21 mouse cellular contexts compared by ENCODE assay signal in the genomic region with DNA sequence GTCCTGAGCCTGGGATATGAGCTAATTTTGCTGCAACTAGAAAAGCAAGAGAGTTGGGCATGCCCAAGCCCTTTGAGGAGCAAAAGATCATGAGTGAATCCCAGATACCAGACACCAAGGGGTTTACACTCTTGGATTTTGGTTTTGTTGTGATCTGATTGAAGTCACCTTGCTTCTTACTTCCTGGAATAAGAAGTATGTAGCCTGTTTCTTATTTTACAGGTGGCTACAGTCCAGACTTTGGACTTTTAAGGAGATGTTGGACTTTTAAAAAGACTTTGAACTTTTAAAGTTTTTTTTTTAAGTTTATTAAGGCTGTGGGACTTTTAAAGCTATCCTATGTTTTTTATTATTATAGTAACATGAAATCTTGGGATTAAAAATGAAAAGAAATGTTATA.
DNase-seq lines count a peak whose midpoint lies in the region; ATAC-seq and TF ChIP-seq lines count a peak whose summit lies in the region.
"Had no signal": no experiment of that assay in that cellular context is flagged by ENCODE, and none has a peak within 500 bp of the region (broad histone marks: within the 10 kb centered on the region; RNA-seq: fewer than 3 reads in every experiment).

No protein-coding gene starts in this region.

- H3K9ac ChIP-seq in intestine, postnatal 0 days (ENCODE audit: low read depth, low read length), result no peak overlapping the region
- no peak overlapping the region for H3K9ac ChIP-seq in intestine, embryonic 16.5 days (ENCODE audit: low read depth, low read length)
- H3K9ac ChIP-seq: embryonic facial prominence, embryonic 13.5 days; embryonic facial prominence, embryonic 15.5 days; forebrain, embryonic 12.5 days had no signal

- no peaks in the 10 kb centered on the region for H3K27me3 ChIP-seq in intestine, postnatal 0 days (replicated peaks; ENCODE audit: control insufficient read depth, insufficient read depth, low read length)
- H3K27me3 ChIP-seq in intestine, embryonic 16.5 days (replicated peaks; ENCODE audit: control insufficient read depth, insufficient read depth, low read length), result no peaks in the 10 kb centered on the region
- H3K27me3 ChIP-seq: embryonic facial prominence, embryonic 13.5 days; embryonic facial prominence, embryonic 15.5 days; forebrain, embryonic 12.5 days had no signal

- no peaks in the 10 kb centered on the region for H3K4me1 ChIP-seq in intestine, postnatal 0 days (replicated peaks; ENCODE audit: control insufficient read depth, insufficient read depth, low read length)
- H3K4me1 ChIP-seq in intestine, embryonic 16.5 days (ENCODE audit: control insufficient read depth, insufficient read depth, low read length), result no peaks in the 10 kb centered on the region
- H3K4me1 ChIP-seq: embryonic facial prominence, embryonic 13.5 days; embryonic facial prominence, embryonic 15.5 days; forebrain, embryonic 10.5 days; forebrain, embryonic 12.5 days had no signal

- no peak overlapping the region; the same call in 1 of the 2 replicates for H3K27ac ChIP-seq in intestine, postnatal 0 days (ENCODE audit: low read depth, low read length)
- no peak overlapping the region for H3K27ac ChIP-seq in intestine, embryonic 16.5 days (ENCODE audit: low read length)
- H3K27ac ChIP-seq: embryonic facial prominence, embryonic 13.5 days; embryonic facial prominence, embryonic 15.5 days; forebrain, embryonic 10.5 days; forebrain, embryonic 12.5 days had no signal

- ATAC-seq in intestine, postnatal 0 days, result peak; percentile 63; the same call in 1 of the 2 replicates
- no peak for ATAC-seq in intestine, embryonic 16.5 days
- ATAC-seq: forebrain, embryonic 14.5 days; forebrain, embryonic 16.5 days had no signal

- DNase-seq in kidney, adult 9 months, result peak; percentile 64
- no peak for DNase-seq in kidney, postnatal 25 days
- DNase-seq: adrenal gland, adult 2 months; adrenal gland, postnatal 10 days; adrenal gland, postnatal 25 days; cerebellum, adult 11 months; cerebellum, adult 18-20 months; cerebellum, adult 8-10 months; cerebellum, adult 9-11 months; cerebellum, postnatal 14 days; cerebellum, postnatal 36 days; embryo, embryonic 11 days had no signal

- no peak for TF ChIP-seq CTCF in intestine, postnatal 0 days (IDR thresholded peaks at IDR 0.05; ENCODE audit: low read depth)

- no peak overlapping the region for H3K4me2 ChIP-seq in intestine, postnatal 0 days (replicated peaks; ENCODE audit: low read depth)
- no peak overlapping the region for H3K4me2 ChIP-seq in intestine, embryonic 16.5 days (ENCODE audit: low read depth, low read length)
- H3K4me2 ChIP-seq: embryonic facial prominence, embryonic 13.5 days; embryonic facial prominence, embryonic 15.5 days; forebrain, embryonic 12.5 days had no signal

- H3K4me3 ChIP-seq in intestine, postnatal 0 days (ENCODE audit: low read depth, low read length), result no peak overlapping the region
- H3K4me3 ChIP-seq in intestine, embryonic 16.5 days (ENCODE audit: low read length), result no peak overlapping the region
- H3K4me3 ChIP-seq: embryonic facial prominence, embryonic 13.5 days; embryonic facial prominence, embryonic 15.5 days; erythroblast, embryonic 14.5 days; forebrain, embryonic 10.5 days; forebrain, embryonic 12.5 days had no signal

- no peaks in the 10 kb centered on the region for H3K9me3 ChIP-seq in intestine, postnatal 0 days (ENCODE audit: control insufficient read depth)
- no peaks in the 10 kb centered on the region for H3K9me3 ChIP-seq in intestine, embryonic 16.5 days (ENCODE audit: control insufficient read depth, low read length)
- H3K9me3 ChIP-seq: embryonic facial prominence, embryonic 13.5 days; embryonic facial prominence, embryonic 15.5 days; forebrain, embryonic 10.5 days; forebrain, embryonic 12.5 days had no signal

- H3K36me3 ChIP-seq in intestine, postnatal 0 days (ENCODE audit: control insufficient read depth, insufficient read depth), result no peaks in the 10 kb centered on the region
- no peaks in the 10 kb centered on the region for H3K36me3 ChIP-seq in intestine, embryonic 16.5 days (ENCODE audit: control insufficient read depth, insufficient read depth, low read length)
- H3K36me3 ChIP-seq: embryonic facial prominence, embryonic 13.5 days; embryonic facial prominence, embryonic 15.5 days; forebrain, embryonic 10.5 days; forebrain, embryonic 12.5 days had no signal
